Mouse (Mus musculus) G1E (cell line): ENCODE measurements around the gene Zfp454.

ENCODE experiments used
- CTCF ChIP-seq: IDR thresholded peaks from 2 replicates; pipeline ENCODE4 v1.5.1; 2012; ENCODE audit warnings: low read depth, low read length, inconsistent platforms, mixed read lengths
- GATA1 ChIP-seq: IDR thresholded peaks from 2 replicates; pipeline ENCODE4 v1.6.1; 2012; ENCODE audit warnings: borderline replicate concordance, low read length, inconsistent platforms, mixed read lengths
- TAL1 ChIP-seq: conservative IDR thresholded peaks from 2 replicates; pipeline ENCODE4 v1.6.1; 2012; ENCODE audit warnings: low read depth, low read length, inconsistent platforms, mixed read lengths

- TF ChIP-seq CTCF (no peak), GATA1 (no peak), TAL1 (no peak)
Measured at GRCm38 (mm10) chr11:50848520-50849137, 38.8 kb downstream of the Zfp454 start.
